Comparison of ENCODE assay signal across 10 mouse cellular contexts in the genomic region with DNA sequence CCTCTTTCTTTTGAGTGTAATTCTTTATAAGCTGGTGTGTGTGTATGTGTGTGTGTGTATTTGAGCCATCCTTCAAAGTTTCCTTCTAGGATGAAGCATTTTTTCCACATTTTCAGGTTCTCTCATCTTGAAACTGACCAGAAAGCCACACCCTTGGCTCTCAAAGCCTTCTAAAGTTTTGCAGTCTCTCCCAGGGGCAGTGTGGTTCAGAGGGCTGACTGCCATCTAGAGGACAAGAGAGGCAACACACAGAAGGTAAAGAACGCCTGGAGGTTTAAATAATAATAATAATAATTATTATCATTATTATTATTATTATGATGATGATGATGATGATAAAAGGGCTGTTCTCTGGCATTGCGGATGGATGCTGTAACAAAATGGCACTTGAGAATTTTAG.
A peak's percentile ranks its signal among the peaks of the same experiment; 100 is the strongest.
DNase-seq lines count a peak whose midpoint lies in the region; ATAC-seq and TF ChIP-seq lines count a peak whose summit lies in the region.
"Had no signal": no experiment of that assay in that cellular context is flagged by ENCODE, and none has a peak within 500 bp of the region (broad histone marks: within the 10 kb centered on the region; RNA-seq: fewer than 3 reads in every experiment).

No protein-coding gene starts in this region.

- no peak overlapping the region for H3K27ac ChIP-seq in forebrain, embryonic 14.5 days (ENCODE audit: low read depth, low read length)
- no peak overlapping the region for H3K27ac ChIP-seq in forebrain, embryonic 16.5 days (ENCODE audit: low read length)
- H3K27ac ChIP-seq in liver, postnatal 0 days (ENCODE audit: low read depth), result no peak overlapping the region
- H3K27ac ChIP-seq: limb, embryonic 15.5 days had no signal

- ATAC-seq in forebrain, embryonic 14.5 days, result no peak
- no peak for ATAC-seq in forebrain, embryonic 16.5 days
- no peak for ATAC-seq in liver, postnatal 0 days
- ATAC-seq in monocyte, adult 5-6 weeks (replicated peaks; ENCODE audit: insufficient number of reproducible peaks, low FRiP score, low TSS enrichment, poor library complexity, severe bottlenecking), result no peak

- DNase-seq in forebrain, embryonic 14.5 days (ENCODE audit: low spot score), result peak; percentile 23
- DNase-seq in liver, postnatal 0 days, result no peak
- DNase-seq in liver (no peak), ZHBTc4 (ENCODE audit: low read depth, low spot score) (peak; percentile 27)
- peak; percentile 1 for DNase-seq in lung, postnatal 25 days (ENCODE audit: low spot score)
- DNase-seq in kidney, postnatal 36 days, result no peak
- DNase-seq: spleen, adult 18-20 months had no signal

- no peak for TF ChIP-seq EP300 in liver, postnatal 0 days (IDR thresholded peaks at IDR 0.05; ENCODE audit: low read depth)

- H3K36me3 ChIP-seq in forebrain, embryonic 14.5 days (ENCODE audit: control insufficient read depth, insufficient read depth, low read length), result no peaks in the 10 kb centered on the region
- H3K36me3 ChIP-seq in forebrain, embryonic 16.5 days (ENCODE audit: control insufficient read depth, insufficient read depth), result no peaks in the 10 kb centered on the region
- H3K36me3 ChIP-seq in liver, postnatal 0 days (replicated peaks; ENCODE audit: insufficient read depth, low read length), result no peaks in the 10 kb centered on the region
- H3K36me3 ChIP-seq: limb, embryonic 15.5 days had no signal

- H3K4me2 ChIP-seq in forebrain, embryonic 14.5 days (ENCODE audit: low read length), result no peak overlapping the region
- no peak overlapping the region for H3K4me2 ChIP-seq in forebrain, embryonic 16.5 days (ENCODE audit: low read length)
- H3K4me2 ChIP-seq in liver, postnatal 0 days (ENCODE audit: low read depth, low read length), result no peak overlapping the region
- H3K4me2 ChIP-seq: limb, embryonic 15.5 days had no signal

- no peaks in the 10 kb centered on the region for H3K4me1 ChIP-seq in forebrain, embryonic 14.5 days (ENCODE audit: control insufficient read depth, insufficient read depth, low read length)
- no peaks in the 10 kb centered on the region for H3K4me1 ChIP-seq in forebrain, embryonic 16.5 days (replicated peaks; ENCODE audit: control insufficient read depth, insufficient read depth, low read length)
- no peaks in the 10 kb centered on the region for H3K4me1 ChIP-seq in liver, postnatal 0 days (ENCODE audit: insufficient read depth)
- H3K4me1 ChIP-seq: limb, embryonic 15.5 days had no signal

- peak; percentile 28 for TF ChIP-seq CTCF in liver, postnatal 0 days (IDR thresholded peaks at IDR 0.05; ENCODE audit: low read depth)

- no peaks in the 10 kb centered on the region for H3K9me3 ChIP-seq in forebrain, embryonic 14.5 days (replicated peaks; ENCODE audit: control insufficient read depth, low read length)
- no peaks in the 10 kb centered on the region for H3K9me3 ChIP-seq in forebrain, embryonic 16.5 days (ENCODE audit: control insufficient read depth, low read length)
- H3K9me3 ChIP-seq in liver, postnatal 0 days (ENCODE audit: low read length), result no peaks in the 10 kb centered on the region
- H3K9me3 ChIP-seq: limb, embryonic 15.5 days had no signal

- no peak overlapping the region for H3K9ac ChIP-seq in forebrain, embryonic 14.5 days (ENCODE audit: low read length)
- no peak overlapping the region for H3K9ac ChIP-seq in forebrain, embryonic 16.5 days (replicated peaks; ENCODE audit: low read depth, low read length)
- no peak overlapping the region for H3K9ac ChIP-seq in liver, postnatal 0 days (replicated peaks)
- H3K9ac ChIP-seq: limb, embryonic 15.5 days had no signal

- no peaks in the 10 kb centered on the region for H3K27me3 ChIP-seq in forebrain, embryonic 14.5 days (replicated peaks; ENCODE audit: control insufficient read depth, insufficient read depth, low read length)
- no peaks in the 10 kb centered on the region for H3K27me3 ChIP-seq in forebrain, embryonic 16.5 days (replicated peaks; ENCODE audit: control insufficient read depth, insufficient read depth, low read length)
- no peaks in the 10 kb centered on the region for H3K27me3 ChIP-seq in liver, postnatal 0 days (ENCODE audit: insufficient read depth, low read length)
- H3K27me3 ChIP-seq: limb, embryonic 15.5 days had no signal

- H3K4me3 ChIP-seq in forebrain, embryonic 14.5 days (ENCODE audit: low read depth, low read length), result no peak overlapping the region
- H3K4me3 ChIP-seq in forebrain, embryonic 16.5 days (replicated peaks; ENCODE audit: low read length), result no peak overlapping the region
- H3K4me3 ChIP-seq in liver, postnatal 0 days (ENCODE audit: low read depth, low read length), result no peak overlapping the region
- H3K4me3 ChIP-seq: limb, embryonic 15.5 days had no signal

- WGBS in forebrain, embryonic 14.5 days, result 75% methylated on average over 2 of the region's 2 CpGs
- 76% methylated on average over 2 of the region's 2 CpGs for WGBS in forebrain, embryonic 16.5 days
- WGBS in liver, postnatal 0 days (ENCODE audit: insufficient replicate concordance), result 60% methylated on average over 2 of the region's 2 CpGs

Comparison
In these comparisons a context has a peak if more than half of its experiments do, and no peak if none do; other contexts are left out.
1. DNase-seq: peak in forebrain, embryonic 14.5 days (single experiment), ZHBTc4 (single experiment) and lung, postnatal 25 days (single experiment); none in liver, postnatal 0 days (single experiment), liver (single experiment) and kidney, postnatal 36 days (0 of 2).